Mouse (Mus musculus): Measurements from ENCODE around the gene Cobl. TPM values are rescaled to one million over a fixed set of nuclear protein-coding genes. Genes with fewer than 3 reads are reported as not detected.

Gene Cobl
- total RNA-seq, 2 experiments from 2014 or later: 26.4 to 38.5 TPM

DNA sequence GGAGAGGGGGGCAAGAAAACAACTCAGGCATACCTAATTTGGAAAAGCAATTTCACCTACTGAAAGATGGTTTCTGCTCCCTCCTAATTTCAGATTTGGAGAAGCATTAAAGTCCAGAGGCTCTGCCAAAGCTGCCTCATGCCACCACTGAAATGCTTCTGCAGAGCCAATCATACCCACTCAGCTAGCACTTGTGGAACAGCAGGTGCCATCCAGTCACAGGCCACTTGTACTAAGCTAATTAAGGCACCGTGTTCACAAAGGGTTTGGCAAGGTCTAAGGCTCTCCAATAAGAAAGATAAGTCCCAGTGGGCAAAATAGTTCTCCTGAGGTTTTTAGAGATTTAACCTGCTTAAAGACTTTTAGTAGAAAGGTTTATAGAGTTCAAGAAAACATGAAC, 143.3 kb downstream of the Cobl start:
- intact Hi-C loops (cut with DNase I): no loop called here
- DNase-seq: peak; percentile 39 to 50

DNA sequence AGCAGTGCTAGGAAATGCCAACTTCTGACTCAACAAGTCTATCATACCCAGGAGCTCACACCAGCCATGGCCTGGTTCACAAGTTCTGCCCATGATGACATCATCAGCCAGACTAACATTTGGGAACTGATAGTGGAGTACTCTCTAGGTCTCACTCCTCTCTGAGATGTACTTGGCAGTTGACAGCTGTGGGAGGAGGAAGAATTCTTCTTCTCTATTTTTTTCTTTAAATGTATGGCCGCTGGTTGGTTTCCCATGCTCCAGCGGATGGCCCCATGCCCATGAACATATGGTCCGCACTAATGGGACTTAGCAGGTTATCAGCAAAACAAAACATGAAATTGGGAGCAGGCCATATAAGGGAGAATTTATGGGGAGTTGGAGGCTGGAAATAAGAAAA, 145.4 kb downstream of the Cobl start:
- intact Hi-C loops (cut with DNase I): loop anchor here (5.0 kb wide), 1 partner anchor 213 kb away; no protein-coding TSS in a partner anchor
- DNase-seq: no peak

DNA sequence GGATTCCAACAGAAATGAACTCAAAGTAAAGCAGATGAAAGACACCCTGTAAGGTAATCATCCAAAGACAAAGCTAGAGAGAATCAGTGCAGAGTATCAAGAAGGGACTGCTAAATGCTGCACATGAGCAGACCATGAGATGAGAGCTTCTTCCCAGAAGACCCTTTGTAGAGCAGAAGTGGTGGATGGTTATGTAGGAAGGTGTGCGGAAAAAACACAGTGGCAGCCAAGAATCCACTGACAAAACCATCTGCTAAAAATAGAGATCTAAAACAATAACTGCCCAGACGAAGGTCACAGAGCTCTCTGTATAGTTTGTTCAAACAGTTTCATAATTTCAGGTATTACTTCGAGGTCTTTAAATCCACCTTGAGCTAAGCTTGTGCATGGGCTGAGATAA, 149.1 kb downstream of the Cobl start:
- intact Hi-C loops (cut with DNase I): loop anchor here (2.0 to 5.0 kb wide), 2 partner anchors 21 to 217 kb away; no protein-coding TSS in a partner anchor
- DNase-seq: peak; percentile 28 to 31

DNA sequence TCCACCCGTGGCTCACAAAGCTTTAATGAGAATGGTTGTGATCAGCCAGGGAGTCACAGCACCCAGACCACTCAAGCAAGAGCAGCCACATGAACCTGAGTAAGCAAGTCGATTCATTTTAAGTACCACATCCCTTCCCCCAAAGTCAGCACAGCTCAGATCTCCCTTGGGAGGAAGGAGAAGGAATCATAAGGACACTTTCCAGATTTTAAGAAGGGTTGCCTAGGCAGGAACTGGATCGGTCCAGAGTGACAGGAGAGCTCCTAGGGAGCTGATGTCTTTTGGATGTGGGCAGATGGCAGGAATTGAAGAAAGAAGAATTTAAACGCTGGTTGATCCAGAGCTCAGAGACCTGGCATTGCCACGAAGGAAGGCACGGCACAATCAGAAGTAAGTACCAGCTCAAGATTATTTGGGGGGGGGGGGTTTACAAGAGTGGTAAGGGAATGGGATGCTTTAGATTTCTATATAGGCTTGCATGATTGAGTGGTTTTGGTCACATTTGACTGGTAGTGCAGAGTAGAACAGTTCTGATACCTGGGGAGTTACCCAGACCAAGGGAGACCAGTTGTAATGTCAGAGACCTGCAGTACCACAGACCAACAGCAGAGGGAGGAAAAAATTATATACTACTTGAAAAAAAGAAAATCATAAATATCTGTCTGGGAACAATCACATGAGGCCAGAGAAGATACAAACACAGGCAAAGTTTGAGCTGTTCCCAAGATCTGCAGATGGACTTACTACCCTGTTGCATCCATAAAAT, 150.3 kb downstream of the Cobl start:
- intact Hi-C loops (cut with DNase I): loop anchor here (1.0 to 5.0 kb wide), 3 partner anchors 22 to 218 kb away; no protein-coding TSS in a partner anchor

DNA sequence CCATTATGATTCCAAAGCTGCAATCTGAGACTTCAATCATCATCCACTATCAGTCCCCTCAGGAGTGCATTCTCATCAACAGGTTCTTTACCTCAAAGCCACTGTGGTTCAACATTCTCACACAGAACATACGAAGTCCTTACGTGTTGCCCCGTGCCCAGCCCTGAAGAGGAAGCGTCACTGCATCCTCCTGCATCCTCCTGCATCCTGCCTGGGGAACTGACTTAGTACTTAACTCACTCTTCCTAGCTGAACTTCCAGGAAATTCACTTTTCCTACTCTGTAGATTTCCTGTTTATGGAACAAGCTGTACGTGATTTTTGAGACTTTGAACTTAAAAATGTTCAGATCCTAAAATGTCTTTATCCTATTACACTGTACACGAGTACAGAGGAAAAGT, 153.3 kb downstream of the Cobl start:
- DNase-seq: no peak
- intact Hi-C loops (cut with DNase I): no loop called here

More for the DNA sequence above, 150.3 kb downstream of the Cobl start:
- DNase-seq: peak; percentile 62 to 73

DNA sequence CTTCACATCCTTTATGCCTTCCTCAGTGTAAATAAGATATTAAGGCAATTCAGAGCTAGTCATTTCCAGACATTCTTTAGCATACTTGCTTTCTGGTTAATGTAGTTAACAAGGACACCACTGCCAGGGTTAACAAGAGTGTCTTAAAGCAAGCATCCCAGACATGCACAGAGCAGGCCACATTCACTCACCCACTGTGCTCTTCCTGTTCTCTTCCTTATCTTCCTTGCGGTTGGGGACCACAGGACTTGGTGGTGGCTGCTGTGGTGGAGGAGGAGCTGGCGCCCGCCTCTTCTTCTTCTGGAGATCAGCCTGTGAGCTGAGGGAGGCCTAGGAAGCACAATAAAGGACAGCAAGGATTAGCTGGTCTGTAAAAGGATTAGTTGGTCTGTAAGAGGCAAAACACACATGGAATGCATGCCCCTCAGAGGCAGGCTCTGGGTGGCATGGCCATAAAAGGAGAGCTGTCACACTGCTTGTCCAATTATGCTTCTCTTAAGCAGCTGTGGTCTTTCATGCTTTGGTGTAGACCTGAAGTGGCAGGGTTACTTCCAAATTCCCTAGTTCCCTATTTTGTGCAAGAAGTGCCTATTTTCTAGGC, 155.2 kb downstream of the Cobl start:
- intact Hi-C loops (cut with DNase I): no loop called here
- no peak for DNase-seq

DNA sequence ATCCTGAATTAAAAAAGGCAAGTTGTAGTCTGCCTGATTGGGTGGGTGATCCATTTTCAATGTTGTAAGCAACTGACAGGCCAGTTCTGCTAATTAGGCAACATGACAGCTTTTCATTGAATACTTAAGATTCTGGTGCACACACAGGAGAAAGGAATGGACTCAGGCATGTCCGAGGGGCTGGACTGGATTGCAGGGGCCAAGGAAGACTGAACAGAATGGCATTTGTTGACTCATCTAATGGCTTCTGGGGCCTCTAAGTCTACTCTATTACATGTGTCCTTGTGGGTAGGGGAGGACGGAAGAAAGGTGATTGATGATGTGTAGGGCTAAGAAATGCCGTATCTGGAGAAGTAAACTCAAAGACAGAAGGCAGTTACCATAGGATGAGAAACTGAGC, 159.9 kb downstream of the Cobl start:
- intact Hi-C loops (cut with DNase I): no loop called here
- DNase-seq: no peak

DNA sequence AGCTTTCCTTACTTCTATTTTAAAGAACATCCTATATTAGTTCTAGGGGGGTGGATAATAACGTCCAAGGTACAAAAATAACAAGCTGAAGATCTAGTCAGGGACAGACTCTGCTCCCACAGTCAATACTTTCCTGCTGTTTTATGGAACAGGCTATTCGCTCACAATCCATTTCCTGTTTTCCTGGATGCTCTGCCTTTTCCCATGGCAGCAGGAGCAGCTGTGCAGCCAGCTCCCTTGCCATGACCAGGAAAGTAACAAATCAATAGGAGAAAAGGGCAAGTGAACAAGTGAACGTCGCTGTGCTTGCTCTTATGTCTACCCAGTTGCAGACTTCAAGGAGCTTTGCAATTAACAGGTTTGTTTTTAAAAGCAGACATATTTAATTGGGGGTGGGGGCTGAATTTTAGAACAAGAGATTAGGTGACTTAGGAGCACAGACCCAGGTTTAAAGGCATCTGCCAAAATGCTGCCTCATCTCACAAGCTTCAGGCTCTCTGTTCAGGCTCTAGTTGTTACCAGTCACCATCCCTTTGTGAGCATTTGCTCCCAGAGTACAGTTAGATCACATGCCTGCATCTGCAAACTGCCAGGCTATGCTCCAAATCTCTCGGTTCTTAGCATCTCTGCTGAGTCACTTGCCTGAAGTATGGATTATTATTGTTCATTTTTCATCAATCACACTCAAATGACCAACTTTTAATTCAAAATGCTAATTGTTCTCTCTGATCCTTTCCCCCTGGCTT, 164.9 kb downstream of the Cobl start:
- DNase-seq: no peak
- intact Hi-C loops (cut with DNase I): loop anchor here (5.0 kb wide), 1 partner anchor 57 kb away; no protein-coding TSS in a partner anchor

DNA sequence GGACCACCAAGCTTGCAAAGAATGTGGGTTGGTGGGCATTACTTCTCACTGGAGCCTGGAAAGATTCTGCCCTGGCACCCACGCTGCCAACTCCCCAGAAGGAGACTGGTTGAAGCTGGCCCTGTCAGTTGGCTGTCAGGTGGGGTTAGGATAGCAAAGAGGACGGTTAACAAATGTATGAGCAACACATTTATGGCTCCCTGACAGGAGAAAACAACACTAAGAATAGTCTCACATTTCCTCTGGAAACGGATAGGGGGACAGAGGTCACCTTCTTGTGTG, 173.2 kb downstream of the Cobl start:
- intact Hi-C loops (cut with DNase I): loop anchor here (1.0 to 2.0 kb wide), 2 partner anchors 266 to 483 kb away; partner anchors contain the start of gene Fignl1
- DNase-seq: no peak

DNA sequence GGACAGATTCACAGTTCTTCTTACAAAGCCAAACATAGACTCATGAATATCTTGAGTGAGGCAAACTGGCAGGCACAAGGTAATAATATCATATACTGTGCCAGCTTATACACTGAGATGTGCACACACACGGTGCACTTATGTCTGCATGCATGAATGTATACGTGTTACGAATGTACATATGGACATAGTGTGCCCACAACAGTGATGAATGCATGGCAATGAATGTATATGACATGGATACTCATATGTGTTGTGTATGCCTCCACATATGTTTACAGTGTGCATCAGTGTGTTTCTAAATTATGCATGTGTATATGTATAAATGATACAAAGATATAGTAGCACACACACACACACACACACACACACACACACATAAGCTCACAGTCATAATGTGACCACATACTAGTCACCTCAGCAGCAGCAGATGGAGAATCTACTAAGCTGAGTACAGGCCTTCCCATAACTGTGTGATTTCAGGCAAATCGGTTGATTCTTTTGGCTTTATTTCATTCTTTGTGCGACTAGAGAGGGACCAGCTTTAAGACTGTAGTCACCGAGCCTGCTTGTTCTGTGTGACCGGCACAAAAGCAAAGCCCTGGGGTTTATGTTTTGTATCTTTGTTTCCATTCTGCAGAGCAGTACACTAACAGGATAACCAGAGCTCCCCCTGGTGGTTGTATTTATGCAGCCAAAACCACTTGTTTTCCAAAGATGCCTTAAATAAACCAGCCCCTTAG, 173.7 kb downstream of the Cobl start:
- intact Hi-C loops (cut with DNase I): loop anchor here (1.0 to 2.0 kb wide), 2 partner anchors 266 to 482 kb away; partner anchors contain the start of gene Fignl1

DNA sequence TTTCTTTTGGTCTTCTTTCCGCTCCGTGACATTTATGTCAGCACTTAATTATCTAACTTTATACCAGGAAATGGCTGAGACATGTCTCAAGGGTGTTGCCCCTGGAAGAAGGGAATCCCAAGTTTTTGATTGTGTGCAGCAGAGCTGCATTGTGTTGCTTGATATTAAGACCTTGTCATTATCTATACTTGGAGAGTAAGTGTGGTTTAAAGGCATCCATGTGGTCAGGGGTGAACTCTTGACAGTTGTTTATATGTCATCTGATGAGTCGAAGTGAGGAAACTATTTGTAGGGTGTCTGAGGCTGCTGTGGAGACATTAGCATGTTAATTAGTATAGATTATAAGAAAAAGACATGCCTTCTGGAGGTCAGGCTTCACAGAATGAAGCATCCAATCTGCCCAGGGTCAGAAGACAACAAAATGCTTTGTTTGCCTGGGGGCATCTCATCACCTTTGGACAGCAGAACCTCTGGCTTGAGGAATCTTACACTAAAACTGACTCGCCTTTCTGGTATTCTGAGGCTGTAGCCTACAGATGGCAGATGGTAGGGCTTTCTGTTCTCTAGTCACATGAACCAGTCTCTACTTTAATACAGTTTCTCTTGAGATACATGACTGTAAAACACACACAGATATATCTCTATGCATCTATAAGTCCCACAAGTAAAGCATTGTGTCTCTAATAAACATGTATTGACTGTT, 179.3 kb downstream of the Cobl start:
- intact Hi-C loops (cut with DNase I): no loop called here
- no peak for DNase-seq

More for the DNA sequence above, 173.7 kb downstream of the Cobl start:
- DNase-seq: peak; percentile 71 to 82

DNA sequence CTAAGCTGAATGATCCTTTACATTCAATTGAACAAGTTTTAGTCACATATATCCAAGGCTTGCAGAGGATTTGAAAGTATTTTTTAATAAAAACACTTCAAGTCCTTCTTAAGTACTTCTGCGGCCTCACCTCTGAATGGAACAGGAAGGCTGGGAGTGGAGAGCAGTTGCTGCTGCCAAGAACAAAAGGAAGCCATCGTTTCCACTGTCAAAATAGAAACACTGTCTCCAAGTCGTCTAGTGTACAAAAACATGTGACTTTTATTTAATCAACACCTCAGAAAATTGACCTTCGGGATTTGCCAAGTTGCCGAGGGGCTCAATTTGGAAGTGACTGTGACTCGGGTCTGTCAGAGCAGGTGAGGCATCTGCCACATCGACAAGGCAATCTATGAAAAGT, 184.0 kb downstream of the Cobl start:
- intact Hi-C loops (cut with DNase I): loop anchor here (2.0 kb wide), 1 partner anchor 54 kb away; no protein-coding TSS in a partner anchor
- DNase-seq: peak; percentile 11 to 24

DNA sequence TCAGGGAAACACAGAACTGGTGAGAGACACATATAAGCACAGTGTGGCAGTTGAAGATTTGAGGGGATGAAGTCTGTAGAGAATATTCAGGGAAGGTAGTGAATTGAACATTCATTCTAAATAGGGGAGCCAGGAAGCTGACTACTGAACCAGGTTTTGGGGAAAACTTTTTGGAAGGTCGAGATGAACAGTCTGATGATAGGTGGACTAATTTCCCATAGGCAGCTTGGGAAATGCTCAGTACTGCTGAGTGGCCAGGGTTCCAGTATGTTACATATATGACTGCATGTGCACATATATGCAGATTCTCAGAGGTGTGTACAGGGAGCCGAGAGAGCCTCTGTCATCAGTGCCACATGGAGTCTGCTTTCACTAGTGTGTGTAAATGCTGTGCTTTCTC, 190.5 kb downstream of the Cobl start:
- intact Hi-C loops (cut with DNase I): no loop called here
- no peak for DNase-seq

DNA sequence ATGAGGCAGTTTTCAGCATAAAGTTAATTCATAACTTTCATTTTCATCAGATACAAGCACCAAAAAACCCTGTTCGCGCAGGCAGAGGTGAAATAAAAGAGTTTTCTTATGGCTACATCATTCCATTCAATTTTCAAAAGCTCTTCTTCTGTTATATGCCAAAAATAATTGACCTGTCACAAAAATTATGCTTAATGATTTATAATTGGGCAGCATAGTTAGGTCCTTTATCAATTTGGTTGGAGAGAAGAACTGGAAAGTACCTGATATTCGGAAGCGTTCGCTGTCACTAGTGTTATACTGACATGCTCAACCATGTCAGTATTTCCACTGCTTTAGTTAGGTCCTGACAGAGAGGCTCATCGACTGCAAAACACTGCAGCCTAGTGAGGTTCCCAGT, 191.0 kb downstream of the Cobl start:
- no peak for DNase-seq
- intact Hi-C loops (cut with DNase I): no loop called here

DNA sequence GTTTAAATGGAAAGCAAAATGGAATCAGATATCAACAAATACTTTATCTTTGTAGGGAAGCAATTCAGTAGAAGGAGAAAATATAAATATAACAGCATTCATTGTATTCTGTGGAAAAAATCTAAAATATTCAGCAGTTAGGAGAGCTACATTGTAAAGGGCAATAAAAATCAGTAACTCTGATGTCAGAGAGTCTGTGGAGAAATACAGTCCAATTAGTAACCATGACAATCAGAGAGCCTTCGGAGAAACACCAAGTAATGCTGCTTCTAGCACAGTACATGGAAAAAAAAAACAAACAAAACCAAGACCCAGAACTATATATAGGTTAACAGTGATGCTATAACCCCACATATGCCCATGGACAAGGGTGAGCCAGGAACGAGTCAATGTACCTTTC, 206.3 kb downstream of the Cobl start:
- intact Hi-C loops (cut with DNase I): no loop called here
- DNase-seq: no peak

DNA sequence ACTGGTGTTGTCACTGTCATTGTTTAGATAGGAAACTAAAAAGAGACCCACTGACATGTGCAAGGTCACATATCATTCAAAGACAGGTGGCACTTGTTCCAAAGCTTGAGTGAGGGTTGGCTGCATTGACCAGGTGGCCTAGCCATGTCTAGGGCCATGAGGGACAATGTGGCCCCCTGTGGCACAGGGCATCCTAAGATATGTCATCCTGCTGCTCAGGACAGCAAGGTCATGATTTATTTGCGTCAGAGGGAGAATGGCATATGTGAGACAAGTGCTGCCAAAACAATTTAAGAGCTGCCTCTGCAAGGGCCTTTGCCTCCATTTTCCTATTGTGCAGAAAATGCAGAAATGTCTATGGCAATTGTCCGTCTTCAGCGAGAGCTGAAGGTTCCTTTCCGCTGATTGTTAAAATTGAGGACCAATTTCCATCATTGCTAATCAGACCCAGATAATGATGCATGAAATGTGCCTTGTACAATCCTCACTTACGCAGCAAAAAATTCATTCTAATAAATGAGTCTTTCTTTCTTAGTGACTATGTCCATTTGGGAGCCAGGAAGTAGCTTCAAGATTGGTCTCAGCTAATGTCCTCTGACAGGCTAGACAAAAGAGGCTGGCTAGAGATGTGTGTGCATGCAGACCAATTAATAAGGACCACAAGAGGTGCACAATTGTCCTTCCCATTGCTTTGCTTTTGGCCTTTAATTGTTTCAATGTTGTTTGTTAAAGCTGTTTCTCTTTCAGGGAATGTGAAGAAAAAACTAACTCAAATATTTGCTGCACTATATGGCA, 207.2 kb downstream of the Cobl start:
- intact Hi-C loops (cut with DNase I): no loop called here
- DNase-seq: no peak

DNA sequence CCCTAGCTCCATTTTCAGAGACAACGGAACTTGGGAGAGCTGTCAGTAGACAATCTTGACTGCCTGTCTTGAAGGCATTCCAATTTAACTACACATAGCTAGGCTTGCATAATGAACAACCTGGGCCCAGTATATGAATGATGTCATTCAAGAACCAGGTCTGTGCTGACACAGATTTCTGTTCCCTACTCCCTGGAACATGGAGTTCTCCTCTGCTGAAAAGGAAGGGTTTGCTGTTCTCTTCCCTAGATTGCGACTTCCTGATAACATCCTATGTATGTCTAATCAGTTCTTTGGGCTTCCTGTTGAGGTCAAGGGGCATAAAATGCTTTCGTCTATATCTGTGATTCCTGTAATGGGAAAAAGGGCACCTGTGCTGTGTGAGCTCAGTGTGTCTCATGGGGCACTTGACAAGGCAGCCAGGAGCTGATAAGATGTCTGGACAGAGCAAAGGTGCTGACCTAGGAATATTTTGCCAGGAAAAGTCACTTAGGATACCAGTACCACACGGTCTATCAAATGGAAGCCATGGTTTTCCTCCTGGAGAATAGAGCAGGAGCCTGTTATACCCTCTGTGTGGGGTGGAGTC, 219.3 kb downstream of the Cobl start:
- intact Hi-C loops (cut with DNase I): no loop called here
- no peak for DNase-seq

DNA sequence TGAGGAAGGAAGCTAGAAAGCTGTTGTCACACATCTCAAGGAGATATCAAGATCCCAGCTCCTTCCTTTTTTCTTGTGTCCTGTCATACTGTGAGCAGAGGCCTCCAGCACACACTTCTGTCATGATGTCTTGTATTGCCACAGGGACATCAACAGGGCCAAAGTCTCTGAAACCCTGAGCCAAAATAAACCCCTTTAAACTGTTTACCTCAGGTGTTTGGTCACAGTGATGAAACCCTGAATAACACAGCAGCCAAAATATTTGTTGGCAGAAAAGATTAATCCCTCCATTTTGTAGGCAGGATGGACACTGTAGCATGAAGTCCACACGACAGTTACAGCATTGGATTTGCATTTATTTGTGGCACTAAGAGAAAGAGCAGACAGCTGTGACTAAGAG, 228.4 kb downstream of the Cobl start:
- no peak for DNase-seq
- intact Hi-C loops (cut with DNase I): no loop called here

DNA sequence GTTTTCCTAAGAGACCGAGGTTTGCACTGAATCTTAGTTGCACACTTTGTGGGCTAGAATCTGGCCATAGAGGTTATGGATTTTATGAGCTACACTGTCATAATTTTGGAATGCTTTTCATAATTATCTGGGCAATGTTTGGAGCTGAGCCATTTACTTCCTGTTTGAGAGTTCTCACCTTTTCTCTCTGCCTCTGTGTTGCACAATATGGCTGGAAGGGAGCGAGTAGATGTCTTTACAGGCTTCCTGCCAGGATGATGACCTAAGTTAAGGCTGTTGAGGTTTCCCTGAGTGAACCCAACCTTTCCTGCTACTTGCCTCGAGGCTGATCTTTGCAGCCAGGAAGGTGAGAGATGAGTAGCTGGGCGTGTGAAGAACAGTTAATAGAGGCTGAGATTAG, 229.9 kb downstream of the Cobl start:
- intact Hi-C loops (cut with DNase I): no loop called here
- DNase-seq: no peak
